Mouse (Mus musculus) myocyte (in vitro differentiated cells): Measurements from ENCODE around the gene Tmem63b. TPM values are rescaled to one million over a fixed set of nuclear protein-coding genes. Genes with fewer than 3 reads are reported as not detected.

Experiments used
- H3K27me3 ChIP-seq: one replicate; pipeline ENCODE4 v1.6.1; 2011; ENCODE audit not compliant: control insufficient read depth, insufficient read depth, insufficient read length
- H3K36me3 ChIP-seq: one replicate; pipeline ENCODE4 v1.6.1; 2011; ENCODE audit not compliant: control insufficient read depth, insufficient read depth
- H3K4me2 ChIP-seq: one replicate; pipeline ENCODE4 v1.6.1; 2011; ENCODE audit warnings: low read depth, control low read depth
- H3K4me3 ChIP-seq: one replicate; pipeline ENCODE4 v1.5.1; 2011; ENCODE audit warnings: mild to moderate bottlenecking, control low read depth, moderate library complexity
- H3K79me2 ChIP-seq: one replicate; pipeline ENCODE4 v1.6.1; 2011; ENCODE audit not compliant: control insufficient read depth, insufficient read depth
- H3ac ChIP-seq: one replicate; pipeline ENCODE4 v1.6.1; 2011; ENCODE audit not compliant: control insufficient read depth, insufficient read length
- CEBPB ChIP-seq: IDR thresholded peaks from 2 replicates; pipeline ENCODE4 v1.6.1; 2011; ENCODE audit warnings: mild to moderate bottlenecking, moderate library complexity; ENCODE audit not compliant: poor library complexity, insufficient read depth, severe bottlenecking
- E2F4 ChIP-seq: IDR thresholded peaks from one replicate; pipeline ENCODE4 v1.6.1; 2011; ENCODE audit warnings: mild to moderate bottlenecking, control low read depth, moderate library complexity; ENCODE audit not compliant: insufficient read depth
- MAX ChIP-seq: IDR thresholded peaks from one replicate; pipeline ENCODE4 v1.6.1; 2011; ENCODE audit warnings: low read depth, mild to moderate bottlenecking, control low read depth
- MYOD1 ChIP-seq, 3 experiments: IDR thresholded peaks; one replicate each; pipeline ENCODE4 v1.6.1; 2011; ENCODE audit warnings: control low read depth in 2 of 3, low read depth in 2 of 3, mild to moderate bottlenecking in 2 of 3, moderate library complexity in 1 of 3; ENCODE audit not compliant: insufficient read length in 2 of 3, control insufficient read depth in 1 of 3
- MYOG ChIP-seq, 3 experiments: IDR thresholded peaks; one replicate each; pipeline ENCODE4 v1.6.1; 2011; ENCODE audit warnings: control low read depth in 2 of 3, low read depth in 2 of 3, mild to moderate bottlenecking in 2 of 3; ENCODE audit not compliant: insufficient read length in 2 of 3, control insufficient read depth in 1 of 3, insufficient read depth in 1 of 3
- POLR2A ChIP-seq: IDR thresholded peaks from one replicate; pipeline ENCODE4 v1.6.1; 2011; ENCODE audit warnings: low read depth, mild to moderate bottlenecking, control low read depth, moderate library complexity; ENCODE audit not compliant: insufficient read length
- POLR2AphosphoS2 ChIP-seq: IDR thresholded peaks from one replicate; pipeline ENCODE4 v1.6.1; 2011; ENCODE audit warnings: low read depth, control low read depth; ENCODE audit not compliant: insufficient read length
- REST ChIP-seq: IDR thresholded peaks from one replicate; pipeline ENCODE4 v1.6.1; 2011; ENCODE audit warnings: mild to moderate bottlenecking, control low read depth, moderate library complexity; ENCODE audit not compliant: insufficient read depth, insufficient read length
- SRF ChIP-seq: IDR thresholded peaks from one replicate; pipeline ENCODE4 v1.6.1; 2011; ENCODE audit warnings: low read depth; ENCODE audit not compliant: control insufficient read depth, insufficient read length
- TCF12 ChIP-seq: IDR thresholded peaks from one replicate; pipeline ENCODE4 v1.6.1; 2011; ENCODE audit warnings: mild to moderate bottlenecking, control low read depth; ENCODE audit not compliant: poor library complexity, insufficient read depth, severe bottlenecking
- TCF3 ChIP-seq: IDR thresholded peaks from one replicate; pipeline ENCODE4 v1.6.1; 2011; ENCODE audit warnings: low read depth, control low read depth; ENCODE audit not compliant: insufficient read length
- USF1 ChIP-seq: IDR thresholded peaks from one replicate; pipeline ENCODE4 v1.6.1; 2011; ENCODE audit warnings: low read depth, mild to moderate bottlenecking, control low read depth, moderate library complexity
- polyA plus RNA-seq: library from polyadenylated mRNA; unstranded; fragments of >200 nt; fragmentation: generic; extraction: Trizol; gene quantifications from one replicate; pipeline ENCODE4 v1.2.1, GENCODE M21; 2012; ENCODE audit warnings: missing spikeins

Tmem63b gene
- polyA plus RNA-seq, 1 experiment: 58.4 TPM

GRCm38 (mm10) chr17:45693812-45694565 is 7.3 kb upstream of the Tmem63b start:
- Histone ChIP-seq H3K4me2 (no peak overlapping the region), H3K36me3 (peaks cover 4% of the 10 kb centered on the region), H3K27me3 (no peaks in the 10 kb centered on the region), H3K79me2 (peaks cover 55% of the 10 kb centered on the region), H3ac (no peak overlapping the region), H3K4me3 (no peak overlapping the region)
- TF ChIP-seq SRF (no peak), MYOD1 (IDR thresholded peaks at IDR 0.05; ENCODE audit: control insufficient read depth in 1 of 3, insufficient read length in 2 of 3, low read depth in 2 of 3) (no peak), MAX (no peak), REST (no peak), USF1 (no peak), TCF12 (no peak), CEBPB (no peak), TCF3 (no peak)

- H3K4me3 ChIP-seq: no peak overlapping the region
- TF ChIP-seq MYOD1 (IDR thresholded peaks at IDR 0.05; ENCODE audit: control insufficient read depth in 1 of 3, insufficient read length in 2 of 3, low read depth in 2 of 3) (no peak), MAX (no peak), E2F4 (no peak), TCF3 (no peak), SRF (no peak), MYOG (IDR thresholded peaks at IDR 0.05; ENCODE audit: control insufficient read depth in 1 of 3, insufficient read depth in 1 of 3, insufficient read length in 2 of 3, low read depth in 2 of 3) (no peak), POLR2A (no peak), USF1 (no peak), REST (no peak), POLR2AphosphoS2 (no peak), CEBPB (no peak), TCF12 (no peak)
Observed at GRCm38 (mm10) chr17:45692159-45692558, 5.5 kb upstream of the Tmem63b start.

GRCm38 (mm10) chr17:45690044-45690443 is 3.3 kb upstream of the Tmem63b start:
- no peaks in the 10 kb centered on the region for H3K36me3 ChIP-seq
- no peaks in the 10 kb centered on the region for H3K27me3 ChIP-seq
- no peak overlapping the region for H3K4me3 ChIP-seq
- H3K79me2 ChIP-seq: peaks cover 85% of the 10 kb centered on the region
- TF ChIP-seq SRF: no peak
- TF ChIP-seq POLR2AphosphoS2: no peak
- TF ChIP-seq MAX: no peak
- TF ChIP-seq POLR2A: no peak
- no peak for TF ChIP-seq E2F4
- TF ChIP-seq MYOD1 (IDR thresholded peaks at IDR 0.05; ENCODE audit: control insufficient read depth in 1 of 3, insufficient read length in 2 of 3, low read depth in 2 of 3): no peak
- H3ac ChIP-seq: no peak overlapping the region
- no peak overlapping the region for H3K4me2 ChIP-seq

More at GRCm38 (mm10) chr17:45692159-45692558, 5.5 kb upstream of the Tmem63b start:
- H3K27me3 ChIP-seq: no peaks in the 10 kb centered on the region
- H3ac ChIP-seq: no peak overlapping the region
- peaks cover 74% of the 10 kb centered on the region for H3K79me2 ChIP-seq
- no peaks in the 10 kb centered on the region for H3K36me3 ChIP-seq
- H3K4me2 ChIP-seq: peak overlapping the region; percentile 28

GRCm38 (mm10) chr17:45689120-45689519 is 2.4 kb upstream of the Tmem63b start:
- H3K36me3 ChIP-seq: no peaks in the 10 kb centered on the region
- no peak overlapping the region for H3ac ChIP-seq
- H3K79me2 ChIP-seq: peaks cover 89% of the 10 kb centered on the region
- H3K4me2 ChIP-seq: no peak overlapping the region
- TF ChIP-seq POLR2AphosphoS2 (no peak), POLR2A (no peak), CEBPB (no peak), TCF12 (no peak), USF1 (no peak), TCF3 (no peak), MAX (no peak), E2F4 (no peak), MYOD1 (IDR thresholded peaks at IDR 0.05; ENCODE audit: control insufficient read depth in 1 of 3, insufficient read length in 2 of 3, low read depth in 2 of 3) (no peak), SRF (no peak), MYOG (IDR thresholded peaks at IDR 0.05; ENCODE audit: control insufficient read depth in 1 of 3, insufficient read depth in 1 of 3, insufficient read length in 2 of 3, low read depth in 2 of 3) (no peak), REST (no peak)
- no peaks in the 10 kb centered on the region for H3K27me3 ChIP-seq
- no peak overlapping the region for H3K4me3 ChIP-seq

- H3K4me2 ChIP-seq: peak within 1 kb of the TSS; percentile 98
- TF ChIP-seq POLR2AphosphoS2 (peak; percentile 94), USF1 (no peak), POLR2A (peak; percentile 92)
- no peaks in the 10 kb centered on the region for H3K36me3 ChIP-seq
- H3K4me3 ChIP-seq: peak within 1 kb of the TSS; percentile 94
- no peaks in the 10 kb centered on the region for H3K27me3 ChIP-seq
- H3ac ChIP-seq: peak within 1 kb of the TSS; percentile 55
- H3K79me2 ChIP-seq: peaks cover 92% of the 10 kb centered on the region
Observed at GRCm38 (mm10) chr17:45686093-45686619, 549 bp downstream of the Tmem63b start, which contains the start of gene Mrpl14. TSS of gene Mrpl14 (plus strand) at chr17:45686322.
